Mouse (Mus musculus) liver, embryonic 13.5 days (tissue): ENCODE data around the gene Ccser2. TPM values are rescaled to one million over a fixed set of nuclear protein-coding genes. Genes with fewer than 3 reads are reported as not detected.

Experiments
- ATAC-seq: fragments of 200-750 bp; cut with Nextera tagmentation; 2 replicates; pipeline ENCODE4 v1.8.0; 2017; ENCODE audit warnings: low read depth, mild to moderate bottlenecking, moderate number of reproducible peaks, moderate library complexity
- DNase-seq: peaks from one replicate; pipeline ENCODE4 v3.0.0; 2022
- H3K27ac ChIP-seq: fragments of 300-500 bp; sonication (generic); 2 replicates; pipeline ENCODE4 v1.5.1; 2015; ENCODE audit warnings: moderate library complexity, mild to moderate bottlenecking, inconsistent platforms
- H3K27me3 ChIP-seq: fragments of 300-500 bp; sonication (generic); 2 replicates; pipeline ENCODE4 v1.6.1; 2015; ENCODE audit warnings: mild to moderate bottlenecking, inconsistent platforms
- H3K36me3 ChIP-seq: fragments of 300-500 bp; sonication (generic); 2 replicates; pipeline ENCODE4 v1.6.1; 2015; ENCODE audit warnings: mild to moderate bottlenecking, inconsistent platforms
- H3K4me1 ChIP-seq: fragments of 300-500 bp; sonication (generic); replicated peaks from 2 replicates; pipeline ENCODE4 v1.6.1; 2015; ENCODE audit warnings: inconsistent platforms
- H3K4me2 ChIP-seq: fragments of 300-500 bp; sonication (generic); 2 replicates; pipeline ENCODE4 v1.6.1; 2015; ENCODE audit warnings: inconsistent platforms, mild to moderate bottlenecking, moderate library complexity
- H3K4me3 ChIP-seq: fragments of 300-500 bp; sonication (generic); replicated peaks from 2 replicates; pipeline ENCODE4 v1.5.1; 2015; ENCODE audit warnings: mild to moderate bottlenecking, inconsistent platforms
- H3K9ac ChIP-seq: fragments of 300-500 bp; sonication (generic); 2 replicates; pipeline ENCODE4 v1.6.1; 2015; ENCODE audit warnings: mild to moderate bottlenecking, inconsistent platforms
- H3K9me3 ChIP-seq: fragments of 300-500 bp; sonication (generic); replicated peaks from 2 replicates; pipeline ENCODE4 v1.6.1; 2016; ENCODE audit warnings: inconsistent platforms
- WGBS: fragments of 180-500 bp; shearing (Covaris S2); methylation state at CpG from one replicate; pipeline ENCODE4 v1.1.7; 2015; ENCODE audit not compliant: insufficient replicate concordance; 5-methylcytosine and 5-hydroxymethylcytosine counted together
- polyA plus RNA-seq: library from polyadenylated mRNA; unstranded; fragments of >200 nt; fragmentation: Nextera tagmentation; extraction: Ambion mirVana; gene quantifications from 2 replicates; pipeline ENCODE4 v1.2.1, GENCODE M21; 2015

The Ccser2 gene
- polyA plus RNA-seq, 1 experiment from 2014 or later: 6.4 TPM

DNA sequence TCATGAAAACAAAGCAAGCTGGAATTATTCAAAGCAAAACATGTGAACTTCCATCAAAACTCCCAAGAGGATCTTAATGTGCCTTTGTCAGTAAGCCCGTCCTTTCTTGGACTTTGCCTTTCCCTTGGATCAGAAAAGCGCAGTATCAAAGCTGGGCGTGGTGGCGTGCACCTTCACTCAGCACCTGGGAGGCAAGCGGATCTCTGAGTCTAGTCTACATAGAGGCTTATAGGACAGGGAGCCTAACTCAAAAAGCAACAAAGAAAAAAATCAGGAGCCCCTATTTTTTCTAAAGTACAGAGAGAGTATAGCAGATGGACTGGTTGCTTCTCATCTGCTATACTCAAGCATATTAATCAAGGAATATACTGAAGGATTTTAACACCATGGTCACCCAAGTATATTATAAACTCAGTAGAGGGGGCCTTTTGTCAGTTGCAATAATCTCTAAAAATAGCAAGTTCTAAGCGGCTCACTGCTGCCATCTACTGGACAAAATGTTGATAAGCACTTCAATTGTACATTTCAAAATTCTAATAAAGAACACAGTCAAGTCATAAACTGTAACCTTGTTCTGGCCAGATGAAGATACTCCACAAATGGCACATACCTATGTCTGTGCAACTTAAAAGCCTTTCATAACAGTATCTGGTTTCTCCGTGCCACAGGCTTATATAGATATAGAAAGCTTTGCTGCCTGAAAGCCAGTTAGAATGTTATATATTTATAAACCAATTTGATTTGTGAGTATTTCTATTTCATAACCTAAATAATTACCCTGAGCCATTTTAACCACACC is 31.3 kb downstream of the Ccser2 start:
- no peak for DNase-seq
- Histone ChIP-seq H3K9ac (no peak overlapping the region), H3K4me1 (no peaks in the 10 kb centered on the region), H3K9me3 (no peaks in the 10 kb centered on the region), H3K4me2 (no peak overlapping the region), H3K36me3 (no peaks in the 10 kb centered on the region), H3K4me3 (no peak overlapping the region), H3K27ac (no peak overlapping the region), H3K27me3 (no peaks in the 10 kb centered on the region)
- ATAC-seq: no peak
- 66% methylated on average over 7 of the region's 7 CpGs for WGBS

DNA sequence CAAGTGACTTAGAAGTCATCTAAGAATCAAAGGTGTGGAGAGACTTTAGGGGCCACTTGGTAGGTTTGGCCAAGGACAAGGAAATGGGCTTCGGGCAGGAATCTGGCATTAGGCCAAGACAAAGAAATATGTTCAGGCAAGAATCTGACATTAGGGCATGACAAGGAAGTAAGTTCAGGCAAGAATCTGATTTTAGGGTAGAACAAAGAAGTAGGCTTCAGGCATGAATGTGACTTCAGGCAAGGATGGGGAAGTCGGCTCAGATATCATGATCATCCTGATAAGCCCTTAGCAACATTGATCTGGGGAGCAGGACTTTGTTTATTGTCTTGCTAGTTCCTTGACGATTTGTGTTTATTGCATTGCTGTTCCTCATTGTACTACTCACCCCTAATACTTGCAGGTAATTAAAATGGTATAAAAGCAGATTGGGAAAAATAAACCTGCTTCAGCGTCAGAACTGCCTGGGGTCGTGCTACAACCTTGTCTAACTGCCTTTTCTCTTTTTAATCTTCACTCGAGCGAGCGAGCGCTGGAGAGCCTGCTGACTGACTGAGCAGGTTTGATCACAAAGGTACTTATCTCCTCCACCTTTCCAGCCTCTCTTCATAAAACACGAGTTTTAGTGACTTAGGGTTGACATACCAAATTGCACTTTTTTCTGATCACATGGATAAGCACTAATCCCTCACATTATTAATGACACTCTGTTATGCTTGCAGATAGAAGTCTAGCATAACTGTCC is 35.8 kb downstream of the Ccser2 start:
- H3K36me3 ChIP-seq: no peaks in the 10 kb centered on the region
- H3K27me3 ChIP-seq: no peaks in the 10 kb centered on the region
- H3K4me2 ChIP-seq: no peak overlapping the region
- no peaks in the 10 kb centered on the region for H3K9me3 ChIP-seq
- no peak overlapping the region for H3K4me3 ChIP-seq
- DNase-seq: no peak
- 51% methylated on average over 10 of the region's 10 CpGs for WGBS
- no peak overlapping the region for H3K27ac ChIP-seq
- H3K4me1 ChIP-seq: no peaks in the 10 kb centered on the region
- no peak overlapping the region for H3K9ac ChIP-seq
- no peak for ATAC-seq

DNA sequence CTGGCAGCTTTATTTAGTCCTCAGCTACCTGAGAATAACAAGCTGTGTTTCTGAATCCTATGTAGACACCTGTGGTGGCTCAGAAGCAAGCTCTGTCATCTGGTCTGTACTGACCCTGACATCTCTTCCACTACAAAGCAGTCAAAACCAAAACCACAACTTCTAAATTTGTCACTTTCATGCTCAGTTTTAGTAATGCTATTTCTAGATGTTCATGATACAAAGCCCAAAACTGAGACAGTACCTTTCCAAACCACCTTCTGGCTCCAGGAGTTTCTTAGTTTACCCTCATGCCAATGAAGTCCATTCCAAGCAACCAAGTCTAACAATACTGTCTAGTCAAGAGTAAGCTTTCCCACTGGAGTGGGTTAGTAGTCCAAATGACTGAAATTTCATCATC is 36.5 kb downstream of the Ccser2 start:
- no peak overlapping the region for H3K9ac ChIP-seq
- H3K4me3 ChIP-seq: no peak overlapping the region
- DNase-seq (no peak), ATAC-seq (no peak)
- H3K4me2 ChIP-seq: no peak overlapping the region
- H3K27me3 ChIP-seq: no peaks in the 10 kb centered on the region
- no peaks in the 10 kb centered on the region for H3K4me1 ChIP-seq
- H3K27ac ChIP-seq: no peak overlapping the region
- no peaks in the 10 kb centered on the region for H3K9me3 ChIP-seq
- H3K36me3 ChIP-seq: no peaks in the 10 kb centered on the region

DNA sequence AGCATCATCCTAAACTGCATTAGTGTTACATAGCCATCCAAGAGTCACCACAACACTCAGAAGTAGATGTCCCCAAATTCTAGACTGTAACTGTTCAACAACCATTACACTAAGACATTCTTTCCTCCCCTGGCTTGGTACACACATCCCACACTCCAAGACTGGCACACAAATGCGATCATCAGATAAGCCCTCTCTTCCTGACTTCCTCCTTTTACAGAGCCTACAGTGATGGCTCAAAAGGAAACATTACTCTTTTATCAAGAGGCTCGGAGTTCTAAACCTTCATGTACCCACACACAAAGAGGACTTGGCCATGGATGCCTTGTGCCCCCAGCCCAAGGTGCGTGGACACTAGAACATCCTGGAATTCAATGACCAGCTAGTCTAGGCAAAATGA is 45.2 kb downstream of the Ccser2 start:
- no peak overlapping the region for H3K4me2 ChIP-seq
- no peaks in the 10 kb centered on the region for H3K9me3 ChIP-seq
- no peaks in the 10 kb centered on the region for H3K36me3 ChIP-seq
- no peak overlapping the region for H3K9ac ChIP-seq
- H3K27ac ChIP-seq: no peak overlapping the region
- DNase-seq (no peak), ATAC-seq (no peak)
- H3K27me3 ChIP-seq: no peaks in the 10 kb centered on the region
- 44% methylated on average over 3 of the region's 3 CpGs for WGBS
- no peak overlapping the region for H3K4me3 ChIP-seq
- no peaks in the 10 kb centered on the region for H3K4me1 ChIP-seq

DNA sequence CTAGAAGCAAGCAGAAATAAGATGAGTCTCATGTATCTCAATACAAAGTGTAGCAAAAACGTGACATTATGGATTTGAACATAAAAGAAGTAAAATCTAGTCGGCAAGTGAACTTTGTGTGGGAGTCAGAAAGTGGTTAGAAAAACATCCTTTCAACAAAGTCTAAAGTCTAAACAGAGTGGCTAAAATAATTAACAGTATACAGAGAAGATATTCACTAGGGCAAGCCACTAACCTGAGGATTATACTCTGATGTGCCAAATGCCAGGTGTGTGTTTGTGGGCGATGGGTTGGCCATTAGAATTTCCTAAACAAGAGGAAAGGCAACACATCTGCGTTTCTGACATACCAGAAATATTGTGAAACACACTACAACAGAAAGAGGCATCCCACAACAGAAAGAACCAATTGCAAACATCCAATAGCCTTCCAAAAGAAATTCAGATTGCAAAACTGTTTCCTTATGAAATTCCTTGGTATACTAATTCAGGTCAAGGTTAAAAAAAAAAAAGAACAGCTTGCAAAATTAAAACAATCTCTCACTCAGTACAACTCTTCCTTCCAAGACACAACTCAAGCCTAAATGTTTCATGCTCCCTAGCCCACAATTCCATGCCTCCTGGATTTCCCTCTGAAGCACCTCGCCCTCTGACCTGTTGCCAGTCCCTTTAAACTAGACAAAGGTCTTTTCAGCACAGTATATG is 47.1 kb downstream of the Ccser2 start:
- Histone ChIP-seq H3K36me3 (no peaks in the 10 kb centered on the region), H3K9ac (no peak overlapping the region), H3K27me3 (no peaks in the 10 kb centered on the region), H3K4me1 (no peaks in the 10 kb centered on the region), H3K4me3 (no peak overlapping the region), H3K27ac (no peak overlapping the region), H3K9me3 (no peaks in the 10 kb centered on the region), H3K4me2 (no peak overlapping the region)
- no peak for ATAC-seq
- no peak for DNase-seq
- 59% methylated on average over 5 of the region's 5 CpGs for WGBS

DNA sequence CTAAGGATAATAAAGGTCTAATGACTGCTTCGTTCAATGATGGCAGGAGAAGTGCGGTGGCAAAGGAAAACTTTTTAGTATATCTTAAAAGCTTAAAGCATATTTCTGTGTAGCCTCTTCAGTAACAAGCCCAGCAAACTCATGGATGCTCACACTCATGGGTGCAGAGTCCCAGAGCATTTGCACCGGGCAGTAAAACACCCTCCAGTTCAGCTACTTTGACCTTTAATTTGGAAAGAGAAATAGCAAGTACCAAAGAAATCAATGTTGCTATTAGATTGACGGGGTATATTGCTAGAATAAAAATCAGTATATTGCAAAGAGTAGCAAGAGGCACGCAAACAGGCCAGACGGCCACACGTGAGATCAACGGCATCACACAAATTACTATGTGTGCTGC is 48.7 kb downstream of the Ccser2 start:
- no peak overlapping the region for H3K9ac ChIP-seq
- no peaks in the 10 kb centered on the region for H3K4me1 ChIP-seq
- no peak overlapping the region for H3K4me2 ChIP-seq
- H3K27me3 ChIP-seq: no peaks in the 10 kb centered on the region
- no peak overlapping the region for H3K4me3 ChIP-seq
- H3K9me3 ChIP-seq: no peaks in the 10 kb centered on the region
- ATAC-seq: no peak
- DNase-seq: no peak
- H3K27ac ChIP-seq: no peak overlapping the region
- 81% methylated on average over 8 of the region's 8 CpGs for WGBS
- H3K36me3 ChIP-seq: no peaks in the 10 kb centered on the region

DNA sequence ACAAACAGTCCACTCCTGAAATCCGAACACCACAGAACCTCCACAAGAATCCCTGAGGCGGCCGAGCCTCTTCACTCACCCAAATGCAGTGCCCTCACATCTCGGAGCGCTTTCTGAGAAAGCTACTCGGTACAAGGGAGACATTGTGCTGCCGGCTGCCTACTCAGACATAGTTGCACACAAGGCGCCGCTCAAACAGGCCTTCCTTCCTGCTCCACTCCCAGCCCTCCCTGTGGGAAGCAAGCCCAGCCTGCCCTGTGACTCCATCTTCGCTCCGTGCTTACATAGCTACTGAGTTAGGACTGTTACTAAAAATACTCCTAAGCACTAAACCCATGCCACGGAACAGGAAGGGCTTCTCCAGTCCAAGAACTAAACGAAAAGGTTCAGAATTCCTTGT is 49.4 kb downstream of the Ccser2 start:
- Histone ChIP-seq H3K9me3 (no peaks in the 10 kb centered on the region), H3K4me3 (no peak overlapping the region), H3K4me2 (no peak overlapping the region), H3K9ac (no peak overlapping the region), H3K27me3 (no peaks in the 10 kb centered on the region), H3K27ac (no peak overlapping the region), H3K36me3 (no peaks in the 10 kb centered on the region), H3K4me1 (no peaks in the 10 kb centered on the region)
- ATAC-seq (no peak), DNase-seq (no peak)
- WGBS: 43% methylated on average over 13 of the region's 13 CpGs

DNA sequence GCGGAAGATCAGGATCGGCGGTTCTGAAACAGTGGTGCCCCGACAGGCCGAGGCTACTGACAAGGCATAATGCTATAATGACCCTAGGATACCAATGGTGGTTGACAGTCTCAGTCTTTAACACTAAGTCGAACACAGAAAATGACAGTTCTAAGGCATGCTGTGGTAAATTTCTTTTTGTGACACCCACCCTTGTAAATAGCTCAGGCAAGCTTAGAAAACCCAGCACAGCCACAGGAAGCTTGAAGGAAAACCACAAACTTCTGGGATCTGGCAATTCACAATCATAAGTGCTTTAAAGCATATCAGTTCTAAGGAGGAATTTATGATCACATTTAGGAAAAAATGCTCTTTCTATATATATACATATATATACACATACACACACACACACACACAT is 53.4 kb downstream of the Ccser2 start:
- DNase-seq: no peak
- 55% methylated on average over 6 of the region's 6 CpGs for WGBS
- no peak for ATAC-seq

DNA sequence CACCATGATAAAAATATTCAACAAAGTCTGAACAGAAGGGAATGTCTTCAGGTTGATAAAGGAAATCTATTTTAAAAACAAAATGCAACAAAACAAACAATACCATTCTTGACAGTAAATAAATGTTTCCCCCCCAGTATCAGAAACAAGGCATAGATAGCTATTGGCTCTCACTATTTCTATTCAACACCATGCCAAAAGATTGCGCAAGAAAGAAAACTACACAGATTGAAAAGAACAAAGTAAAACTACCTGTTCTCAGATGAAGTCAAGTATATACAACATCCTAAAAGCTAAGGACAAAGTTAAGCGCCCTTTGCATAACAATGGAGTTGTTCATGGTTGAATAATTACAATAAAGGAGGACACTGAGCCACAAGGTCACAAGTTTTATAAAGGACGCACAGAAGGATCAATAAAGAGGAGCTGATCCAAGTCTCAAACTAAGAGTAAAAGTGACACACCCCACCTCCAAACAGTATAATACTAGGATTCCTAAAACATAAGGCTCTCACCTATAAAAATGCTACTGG is 54.0 kb downstream of the Ccser2 start:
- 70% methylated on average over 3 of the region's 3 CpGs for WGBS
- H3K36me3 ChIP-seq: no peaks in the 10 kb centered on the region
- ATAC-seq (no peak), DNase-seq (no peak)
- H3K9me3 ChIP-seq: no peaks in the 10 kb centered on the region
- no peaks in the 10 kb centered on the region for H3K4me1 ChIP-seq
- H3K27me3 ChIP-seq: no peaks in the 10 kb centered on the region
- no peak overlapping the region for H3K27ac ChIP-seq
- H3K9ac ChIP-seq: no peak overlapping the region
- no peak overlapping the region for H3K4me3 ChIP-seq
- no peak overlapping the region for H3K4me2 ChIP-seq

More for the DNA sequence above, 53.4 kb downstream of the Ccser2 start:
- H3K4me2 ChIP-seq: no peak overlapping the region
- no peak overlapping the region for H3K4me3 ChIP-seq
- H3K4me1 ChIP-seq: no peaks in the 10 kb centered on the region
- H3K27me3 ChIP-seq: no peaks in the 10 kb centered on the region
- H3K9ac ChIP-seq: no peak overlapping the region
- H3K27ac ChIP-seq: no peak overlapping the region
- no peaks in the 10 kb centered on the region for H3K36me3 ChIP-seq
- no peaks in the 10 kb centered on the region for H3K9me3 ChIP-seq

DNA sequence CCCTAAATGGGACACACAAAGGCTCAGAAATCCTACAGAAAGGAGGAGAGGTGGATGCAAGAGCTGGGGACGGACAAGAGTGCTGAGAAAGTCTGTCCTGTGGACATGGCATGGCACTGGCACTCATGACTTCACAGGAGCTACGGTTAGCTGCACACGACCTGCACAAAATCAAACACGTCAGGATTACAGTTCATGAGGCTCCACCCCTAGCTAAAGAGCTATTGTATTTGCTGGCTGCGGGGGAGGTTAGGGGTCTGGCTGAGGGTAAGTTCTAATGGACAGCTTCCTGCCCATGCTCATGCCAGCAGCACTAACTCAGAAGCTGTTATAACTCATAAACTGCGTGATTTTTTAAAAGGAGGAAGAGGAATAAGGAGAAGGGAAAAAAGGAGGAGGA is 56.8 kb downstream of the Ccser2 start:
- H3K4me1 ChIP-seq: no peaks in the 10 kb centered on the region
- no peak overlapping the region for H3K9ac ChIP-seq
- no peak overlapping the region for H3K4me2 ChIP-seq
- no peaks in the 10 kb centered on the region for H3K36me3 ChIP-seq
- no peaks in the 10 kb centered on the region for H3K9me3 ChIP-seq
- ATAC-seq (no peak), DNase-seq (no peak)
- WGBS: 47% methylated on average over 6 of the region's 6 CpGs
- no peak overlapping the region for H3K27ac ChIP-seq
- no peak overlapping the region for H3K4me3 ChIP-seq
- H3K27me3 ChIP-seq: no peaks in the 10 kb centered on the region

DNA sequence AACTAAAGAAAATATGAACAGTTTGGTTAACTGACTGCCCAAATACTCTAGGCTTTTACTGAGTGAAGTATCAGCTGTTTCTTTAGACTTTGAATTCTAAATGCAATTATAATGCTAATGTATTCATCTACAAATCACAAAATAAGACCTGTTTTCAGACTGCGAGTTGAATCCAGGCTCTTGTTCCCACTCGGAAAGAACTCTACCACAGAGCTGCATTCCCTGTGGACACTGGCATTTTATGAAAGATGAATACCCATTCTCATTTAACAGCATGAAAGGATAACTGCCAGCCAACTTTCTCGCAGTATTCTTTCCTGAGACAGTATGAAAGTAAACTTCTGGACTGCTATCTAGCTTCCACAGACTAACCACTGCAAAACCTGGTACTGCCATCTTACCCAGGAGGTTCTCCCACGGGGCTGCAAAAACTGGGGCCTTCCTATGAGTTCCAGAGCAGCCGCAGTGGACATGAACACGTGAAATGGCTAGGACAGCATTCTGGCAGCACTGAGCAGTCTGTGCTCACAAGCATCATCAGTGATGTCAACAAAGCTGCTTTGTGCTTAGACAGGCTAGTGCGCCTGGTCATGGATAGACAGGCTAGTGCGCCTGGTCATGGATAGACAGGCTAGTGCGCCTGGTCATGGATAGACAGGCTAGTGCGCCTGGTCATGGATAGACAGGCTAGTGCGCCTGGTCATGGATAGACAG is 62.6 kb downstream of the Ccser2 start:
- no peak overlapping the region for H3K9ac ChIP-seq
- ATAC-seq (no peak), DNase-seq (no peak)
- no peak overlapping the region for H3K4me2 ChIP-seq
- no peaks in the 10 kb centered on the region for H3K36me3 ChIP-seq
- WGBS: 75% methylated on average over 11 of the region's 11 CpGs
- H3K9me3 ChIP-seq: no peaks in the 10 kb centered on the region
- H3K4me1 ChIP-seq: no peaks in the 10 kb centered on the region
- no peak overlapping the region for H3K4me3 ChIP-seq
- H3K27me3 ChIP-seq: no peaks in the 10 kb centered on the region
- no peak overlapping the region for H3K27ac ChIP-seq
